Mouse (Mus musculus) forebrain, embryonic 10.5 days (tissue): ENCODE measurements around the gene Ect2. TPM values are rescaled to one million over a fixed set of nuclear protein-coding genes. Genes with fewer than 3 reads are reported as not detected.

ENCODE experiments used
- DNase-seq: peaks from one replicate; pipeline ENCODE4 v3.0.0-alpha.2; 2017; ENCODE audit warnings: low spot score; ENCODE audit errors: extremely low spot score
- H3K27ac ChIP-seq: fragments of 300-500 bp; sonication (generic); 2 replicates; pipeline ENCODE4 v1.5.1; 2016; ENCODE audit warnings: mild to moderate bottlenecking
- H3K27me3 ChIP-seq: fragments of 300-500 bp; sonication (generic); 2 replicates; pipeline ENCODE4 v1.6.1; 2016; ENCODE audit warnings: mild to moderate bottlenecking; ENCODE audit not compliant: poor library complexity, severe bottlenecking
- H3K36me3 ChIP-seq: fragments of 300-500 bp; sonication (generic); replicated peaks from 2 replicates; pipeline ENCODE4 v1.6.1; 2016; ENCODE audit warnings: mild to moderate bottlenecking, moderate library complexity
- H3K4me1 ChIP-seq: fragments of 300-500 bp; sonication (generic); 2 replicates; pipeline ENCODE4 v1.6.1; 2016
- H3K4me3 ChIP-seq: fragments of 300-500 bp; sonication (generic); 2 replicates; pipeline ENCODE4 v1.5.1; 2016; ENCODE audit warnings: mild to moderate bottlenecking, moderate library complexity
- H3K9me3 ChIP-seq: fragments of 300-500 bp; sonication (generic); 2 replicates; pipeline ENCODE4 v1.6.1; 2016; ENCODE audit warnings: mild to moderate bottlenecking, moderate library complexity
- WGBS: fragments of 180-500 bp; shearing (Covaris S2); methylation state at CpG from one replicate; pipeline ENCODE4 v1.1.7; 2016; 5-methylcytosine and 5-hydroxymethylcytosine counted together
- polyA plus RNA-seq: library from polyadenylated mRNA; unstranded; fragments of >200 nt; fragmentation: Nextera tagmentation; extraction: Ambion mirVana; gene quantifications from 2 replicates; pipeline ENCODE4 v1.2.1, GENCODE M21; 2016

Ect2 gene
- polyA plus RNA-seq, 1 experiment from 2014 or later, result 110 TPM

- Histone ChIP-seq H3K36me3 (peaks cover 25% of the 10 kb centered on the region), H3K4me1 (peaks cover 44% of the 10 kb centered on the region), H3K4me3 (peak overlapping the region; percentile 85), H3K27ac (peak overlapping the region; percentile 97), H3K9me3 (no peaks in the 10 kb centered on the region), H3K27me3 (no peaks in the 10 kb centered on the region)
- WGBS, result 57% methylated on average over 2 of the region's 2 CpGs
- DNase-seq, result no peak
Observed at GRCm38 (mm10) chr3:27154280-27154679, 602 bp upstream of the Ect2 start.

GRCm38 (mm10) chr3:27153191-27153671 is 447 bp downstream of the Ect2 start:
- peak overlapping the region; percentile 97 for H3K27ac ChIP-seq
- no peak for DNase-seq
- H3K9me3 ChIP-seq, result no peaks in the 10 kb centered on the region
- H3K4me3 ChIP-seq, result peak overlapping the region; percentile 85
- peaks cover 36% of the 10 kb centered on the region for H3K36me3 ChIP-seq
- no peaks in the 10 kb centered on the region for H3K27me3 ChIP-seq
- peaks cover 39% of the 10 kb centered on the region for H3K4me1 ChIP-seq
- under 1% methylated on average over 31 of the region's 31 CpGs for WGBS

DNA sequence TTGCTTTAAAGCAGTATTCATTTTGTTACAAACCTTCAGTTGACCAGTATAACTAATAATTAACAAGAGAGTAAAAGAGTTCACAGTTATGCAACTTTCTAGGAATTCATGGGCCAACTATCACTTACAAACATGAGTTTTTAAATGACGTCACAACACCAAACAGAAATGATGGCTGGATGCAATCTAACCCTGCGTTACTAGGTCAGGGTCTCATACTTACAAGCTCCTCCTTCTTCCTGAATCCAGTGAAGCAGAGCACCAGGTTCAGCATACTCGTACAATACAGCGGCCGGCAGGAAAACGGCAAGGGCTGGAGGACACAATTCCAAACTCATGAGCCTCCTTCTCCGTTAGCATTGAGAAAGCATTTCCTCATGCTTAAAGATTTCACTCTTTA is 7.9 kb downstream of the Ect2 start:
- H3K4me1 ChIP-seq, result no peaks in the 10 kb centered on the region
- H3K36me3 ChIP-seq, result peaks cover 100% of the 10 kb centered on the region
- WGBS, result 92% methylated on average over 7 of the region's 7 CpGs
- no peak for DNase-seq
- no peak overlapping the region for H3K27ac ChIP-seq
- H3K27me3 ChIP-seq, result no peaks in the 10 kb centered on the region
- no peak overlapping the region for H3K4me3 ChIP-seq
- no peaks in the 10 kb centered on the region for H3K9me3 ChIP-seq

DNA sequence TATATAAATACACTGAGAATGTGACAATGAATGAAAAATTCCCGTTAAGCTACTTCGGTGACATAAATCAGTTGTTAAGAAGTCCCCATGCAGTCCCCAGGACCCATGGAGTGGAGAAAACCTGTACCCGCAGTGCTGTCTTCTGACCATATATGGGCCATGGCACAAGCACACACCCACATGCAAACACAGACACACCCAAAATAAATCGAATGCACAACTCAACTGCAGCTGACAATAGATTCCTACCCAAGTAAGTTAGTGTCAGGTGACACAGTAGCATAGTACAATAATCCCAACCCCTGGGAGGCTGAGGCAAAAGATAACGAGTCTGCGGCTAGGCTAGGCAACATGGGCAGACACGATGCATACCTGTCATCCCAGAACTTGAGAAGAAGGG is 10.1 kb downstream of the Ect2 start:
- no peaks in the 10 kb centered on the region for H3K27me3 ChIP-seq
- H3K4me1 ChIP-seq, result no peaks in the 10 kb centered on the region
- H3K4me3 ChIP-seq, result no peak overlapping the region
- no peak overlapping the region for H3K27ac ChIP-seq
- peaks cover 99% of the 10 kb centered on the region for H3K36me3 ChIP-seq
- DNase-seq, result no peak
- no peaks in the 10 kb centered on the region for H3K9me3 ChIP-seq
- WGBS, result 96% methylated on average over 7 of the region's 7 CpGs

- Histone ChIP-seq H3K27ac (no peak overlapping the region), H3K36me3 (peaks cover 99% of the 10 kb centered on the region), H3K4me1 (no peaks in the 10 kb centered on the region), H3K4me3 (no peak overlapping the region), H3K27me3 (no peaks in the 10 kb centered on the region), H3K9me3 (no peaks in the 10 kb centered on the region)
- 92% methylated on average over 8 of the region's 8 CpGs for WGBS
- no peak for DNase-seq
Observed at GRCm38 (mm10) chr3:27140101-27140500, 13.6 kb downstream of the Ect2 start.

- 92% methylated on average over 9 of the region's 9 CpGs for WGBS
- no peak for DNase-seq
- peaks cover 98% of the 10 kb centered on the region for H3K36me3 ChIP-seq
- no peaks in the 10 kb centered on the region for H3K9me3 ChIP-seq
- no peak overlapping the region for H3K27ac ChIP-seq
- H3K4me3 ChIP-seq, result no peak overlapping the region
- no peaks in the 10 kb centered on the region for H3K27me3 ChIP-seq
- H3K4me1 ChIP-seq, result no peaks in the 10 kb centered on the region
Observed at GRCm38 (mm10) chr3:27121864-27122450, 31.7 kb downstream of the Ect2 start.

GRCm38 (mm10) chr3:27120932-27121331 is 32.7 kb downstream of the Ect2 start:
- H3K4me3 ChIP-seq, result no peak overlapping the region
- no peak for DNase-seq
- no peaks in the 10 kb centered on the region for H3K4me1 ChIP-seq
- no peaks in the 10 kb centered on the region for H3K9me3 ChIP-seq
- WGBS, result 89% methylated on average over 6 of the region's 6 CpGs
- H3K36me3 ChIP-seq, result peaks cover 98% of the 10 kb centered on the region
- H3K27me3 ChIP-seq, result no peaks in the 10 kb centered on the region
- no peak overlapping the region for H3K27ac ChIP-seq

DNA sequence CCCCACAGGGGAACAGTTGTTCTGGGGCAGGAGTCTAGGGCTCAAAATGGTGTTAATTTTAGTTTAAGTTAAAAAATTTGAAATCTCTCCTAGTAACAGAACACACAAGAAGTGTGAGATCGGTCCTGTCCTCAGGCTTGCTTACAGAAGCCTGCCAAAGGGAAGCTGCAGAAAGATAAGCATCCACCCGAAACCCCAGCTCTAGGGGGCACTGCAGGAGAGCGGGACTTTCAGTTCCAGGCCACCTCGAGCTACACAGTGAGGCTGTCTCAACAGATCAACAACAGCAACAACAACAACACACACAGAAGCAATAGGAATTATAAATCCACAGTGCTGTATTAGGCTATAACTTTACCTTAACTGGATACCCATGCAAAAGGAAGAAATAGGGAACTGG is 35.5 kb downstream of the Ect2 start:
- Histone ChIP-seq H3K27ac (no peak overlapping the region), H3K4me3 (no peak overlapping the region), H3K36me3 (peaks cover 92% of the 10 kb centered on the region), H3K4me1 (no peaks in the 10 kb centered on the region), H3K27me3 (no peaks in the 10 kb centered on the region), H3K9me3 (no peaks in the 10 kb centered on the region)
- WGBS, result 91% methylated on average over 4 of the region's 4 CpGs
- DNase-seq, result no peak

DNA sequence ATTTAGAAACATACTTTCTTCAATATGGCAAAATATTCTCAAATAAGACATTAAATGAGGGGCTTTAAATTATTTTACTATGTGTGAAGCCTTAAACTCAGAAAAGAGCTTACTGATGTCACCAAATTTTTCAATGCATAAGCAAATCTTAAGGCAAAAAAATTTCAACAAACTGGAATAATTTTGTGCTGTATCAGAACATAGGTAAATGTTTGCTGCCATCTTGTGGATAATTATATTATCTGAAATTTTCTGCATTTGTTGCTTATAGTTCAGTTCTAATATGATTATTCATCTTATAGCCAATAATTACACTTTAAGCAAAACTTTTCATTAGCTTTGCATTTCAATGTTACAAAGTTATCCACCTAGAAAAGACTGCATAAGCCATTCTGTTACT is 42.8 kb downstream of the Ect2 start:
- no peaks in the 10 kb centered on the region for H3K9me3 ChIP-seq
- peaks cover 87% of the 10 kb centered on the region for H3K36me3 ChIP-seq
- no peaks in the 10 kb centered on the region for H3K4me1 ChIP-seq
- H3K27ac ChIP-seq, result no peak overlapping the region
- no peaks in the 10 kb centered on the region for H3K27me3 ChIP-seq
- no peak for DNase-seq
- H3K4me3 ChIP-seq, result no peak overlapping the region

DNA sequence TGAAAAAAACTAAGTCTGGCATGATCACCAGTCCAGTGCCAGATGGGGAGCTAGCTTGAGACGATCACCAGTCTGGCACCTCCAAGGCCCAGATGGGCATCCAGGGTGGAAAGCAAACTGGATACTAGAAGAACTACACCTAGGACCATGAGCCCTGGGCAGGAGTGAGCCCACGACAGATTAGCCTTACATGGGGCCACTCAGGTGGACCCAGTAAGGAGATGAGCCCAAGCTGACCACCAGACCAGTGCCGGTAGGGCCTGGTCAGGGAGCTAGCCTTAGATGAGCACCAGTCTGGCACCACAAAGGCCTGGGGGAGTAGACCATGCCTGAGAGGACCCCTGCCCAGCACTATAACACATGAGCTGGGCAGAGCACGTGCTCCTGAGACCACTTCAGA is 44.6 kb downstream of the Ect2 start:
- Histone ChIP-seq H3K4me1 (no peaks in the 10 kb centered on the region), H3K9me3 (no peaks in the 10 kb centered on the region), H3K36me3 (peaks cover 86% of the 10 kb centered on the region), H3K27ac (no peak overlapping the region), H3K4me3 (no peak overlapping the region), H3K27me3 (no peaks in the 10 kb centered on the region)
- no peak for DNase-seq
- WGBS, result 94% methylated on average over 4 of the region's 4 CpGs

DNA sequence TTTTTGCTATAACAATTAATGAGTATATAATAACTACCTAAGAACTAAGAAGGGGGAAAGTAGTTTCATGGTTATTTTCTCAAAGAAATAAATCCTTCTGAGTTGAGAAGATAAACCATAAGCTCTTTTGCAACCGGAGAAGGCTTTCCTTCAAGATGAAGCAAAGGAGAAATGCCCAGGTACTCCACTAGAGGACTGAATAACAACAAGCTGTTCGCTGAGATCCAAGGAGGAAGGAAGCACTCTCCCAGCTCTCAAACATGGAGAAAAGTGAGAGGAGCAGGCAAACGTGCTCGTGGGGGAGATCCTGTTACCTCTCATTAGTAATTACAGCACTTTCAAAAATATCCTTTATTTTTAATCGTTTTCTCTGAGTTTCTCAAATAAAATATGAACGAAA is 46.5 kb downstream of the Ect2 start:
- Histone ChIP-seq H3K36me3 (peaks cover 92% of the 10 kb centered on the region), H3K27ac (no peak overlapping the region)
- no peak for DNase-seq

DNA sequence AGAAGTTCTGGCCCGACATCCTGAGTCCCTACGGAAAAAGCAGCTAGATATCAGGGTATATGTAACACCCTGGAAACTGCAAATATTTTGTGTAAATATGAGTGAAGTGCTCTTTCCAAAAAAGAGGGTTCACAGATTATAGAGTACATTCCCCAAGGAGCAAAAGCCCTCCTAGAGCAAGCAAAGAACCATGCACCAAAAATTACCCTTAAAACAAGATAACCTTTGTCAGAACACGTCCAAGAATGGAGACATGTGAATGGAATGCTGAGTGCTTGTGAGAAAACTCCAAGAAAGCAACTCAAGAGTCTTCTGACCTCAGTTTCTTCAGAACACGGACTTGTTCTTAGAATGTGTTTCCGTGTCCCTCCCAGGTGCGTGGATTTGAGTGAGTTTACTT is 50.7 kb downstream of the Ect2 start:
- WGBS, result 96% methylated on average over 6 of the region's 6 CpGs

More for the DNA sequence above, 46.5 kb downstream of the Ect2 start:
- 87% methylated on average over 6 of the region's 6 CpGs for WGBS
- Histone ChIP-seq H3K9me3 (no peaks in the 10 kb centered on the region), H3K4me3 (no peak overlapping the region), H3K4me1 (no peaks in the 10 kb centered on the region), H3K27me3 (no peaks in the 10 kb centered on the region)

DNA sequence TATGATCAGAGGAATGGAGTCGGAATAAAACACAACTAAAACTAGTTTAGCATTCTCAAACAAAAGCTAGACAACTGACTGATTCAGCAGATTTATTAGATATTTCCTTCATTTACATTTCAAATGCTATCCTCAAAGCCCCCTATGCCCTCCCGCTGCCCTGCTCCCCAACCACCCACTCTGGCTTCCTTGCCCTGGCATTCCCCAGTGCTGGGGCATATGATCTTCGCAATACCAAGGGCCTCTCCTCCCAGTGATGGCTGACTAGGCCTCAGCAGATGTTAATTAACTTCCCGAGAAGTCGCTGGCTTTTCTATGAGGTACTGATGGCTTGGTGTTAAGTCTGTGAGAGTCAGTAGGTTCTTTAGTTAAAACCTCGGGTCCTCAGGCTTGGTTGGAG is 55.0 kb downstream of the Ect2 start:
- no peak overlapping the region for H3K4me3 ChIP-seq
- no peak for DNase-seq
- no peak overlapping the region for H3K27ac ChIP-seq
- WGBS, result 94% methylated on average over 6 of the region's 6 CpGs
- peaks cover 3% of the 10 kb centered on the region; the same call in 1 of the 2 replicates for H3K9me3 ChIP-seq
- peaks cover 99% of the 10 kb centered on the region for H3K36me3 ChIP-seq
- H3K4me1 ChIP-seq, result no peaks in the 10 kb centered on the region
- H3K27me3 ChIP-seq, result no peaks in the 10 kb centered on the region

More for the DNA sequence above, 50.7 kb downstream of the Ect2 start:
- no peaks in the 10 kb centered on the region for H3K4me1 ChIP-seq
- no peaks in the 10 kb centered on the region for H3K27me3 ChIP-seq
- no peak overlapping the region for H3K4me3 ChIP-seq
- H3K9me3 ChIP-seq, result no peaks in the 10 kb centered on the region
- DNase-seq, result no peak
- H3K27ac ChIP-seq, result no peak overlapping the region
- peaks cover 97% of the 10 kb centered on the region for H3K36me3 ChIP-seq

- WGBS, result 96% methylated on average over 6 of the region's 6 CpGs
- H3K9me3 ChIP-seq, result peaks cover 3% of the 10 kb centered on the region; the same call in 1 of the 2 replicates
- H3K4me1 ChIP-seq, result no peaks in the 10 kb centered on the region
- H3K27me3 ChIP-seq, result no peaks in the 10 kb centered on the region
- H3K36me3 ChIP-seq, result peaks cover 74% of the 10 kb centered on the region
- H3K4me3 ChIP-seq, result no peak overlapping the region
- no peak overlapping the region for H3K27ac ChIP-seq
- no peak for DNase-seq
Observed at GRCm38 (mm10) chr3:27086221-27086620, 67.5 kb downstream of the Ect2 start.
